Mouse (Mus musculus): ENCODE results near the gene Gm20920. TPM values are rescaled to one million over a fixed set of nuclear protein-coding genes. Genes with fewer than 3 reads are reported as not detected.
"Not testable (repeated sequence)": the region's sequence is repeated elsewhere in the genome, so short reads cannot be mapped to it uniquely, and the experiment has no call there.

The Gm20920 gene
- not detected for total RNA-seq (2021)
- long read RNA-seq, experiment 1: 0 reads
- long read RNA-seq, experiment 2: 0 reads

DNA sequence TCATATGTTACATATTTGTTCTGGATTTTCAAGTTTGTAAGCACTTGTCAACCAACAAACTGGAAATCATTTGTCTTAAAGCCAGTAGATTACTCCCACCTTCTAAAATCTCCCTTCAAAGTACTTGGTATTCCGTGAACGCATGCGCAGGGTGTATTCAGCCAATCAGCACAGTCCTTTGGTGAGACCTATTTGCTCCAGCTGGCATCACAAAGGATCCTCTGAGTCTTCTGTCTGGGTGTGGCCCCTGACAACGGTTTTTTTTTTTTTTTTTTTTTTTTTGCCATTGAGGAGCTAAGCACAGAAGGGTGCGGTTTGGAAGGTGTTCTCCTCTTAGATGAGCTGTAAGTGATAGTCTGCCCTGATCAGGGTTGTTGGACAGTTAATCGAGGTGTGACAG lies at the start of gene Gm20920:
Gene Gm20920 (plus strand): TSS at position 301 of the 400 bp plus-strand sequence.
- not testable (repeated sequence) for DNase-seq (ENCODE audit: low spot score in 2 of 2)
